Mouse (Mus musculus) intestine, embryonic 14.5 days (tissue): ENCODE data around the gene 1700019N19Rik. TPM values are rescaled to one million over a fixed set of nuclear protein-coding genes. Genes with fewer than 3 reads are reported as not detected.

ENCODE experiments used
- ATAC-seq: fragments of 200-750 bp; cut with Nextera tagmentation; replicated peaks from 2 replicates; pipeline ENCODE4 v1.8.0; 2017; ENCODE audit warnings: low read depth, moderate number of reproducible peaks, moderate TSS enrichment, moderate library complexity; ENCODE audit not compliant: low FRiP score, low TSS enrichment
- DNase-seq: peaks from one replicate; pipeline ENCODE4 v3.0.0-alpha.2; 2018; ENCODE audit warnings: low spot score
- H3K27ac ChIP-seq: fragments of 300-500 bp; sonication (generic); 2 replicates; pipeline ENCODE4 v1.5.1; 2014; ENCODE audit warnings: low read depth, mild to moderate bottlenecking, control low read depth
- H3K27me3 ChIP-seq: fragments of 300-500 bp; sonication (generic); replicated peaks from 2 replicates; pipeline ENCODE4 v1.6.1; 2014; ENCODE audit warnings: low read length, control low read depth; ENCODE audit not compliant: control insufficient read depth, insufficient read depth
- H3K36me3 ChIP-seq: fragments of 300-500 bp; sonication (generic); 2 replicates; pipeline ENCODE4 v1.6.1; 2014; ENCODE audit warnings: low read length, control low read depth; ENCODE audit not compliant: control insufficient read depth, insufficient read depth
- H3K4me1 ChIP-seq: fragments of 300-500 bp; sonication (generic); replicated peaks from 2 replicates; pipeline ENCODE4 v1.6.1; 2014; ENCODE audit warnings: low read length, control low read depth, mixed read lengths; ENCODE audit not compliant: control insufficient read depth, insufficient read depth
- H3K4me2 ChIP-seq: fragments of 300-500 bp; sonication (generic); 2 replicates; pipeline ENCODE4 v1.6.1; 2014; ENCODE audit warnings: low read length
- H3K4me3 ChIP-seq: fragments of 300-500 bp; sonication (generic); 2 replicates; pipeline ENCODE4 v1.5.1; 2014; ENCODE audit warnings: low read depth, low read length, control low read depth, mixed read lengths
- H3K9ac ChIP-seq: fragments of 300-500 bp; sonication (generic); 2 replicates; pipeline ENCODE4 v1.6.1; 2014; ENCODE audit warnings: mild to moderate bottlenecking, low read length
- H3K9me3 ChIP-seq: fragments of 300-500 bp; sonication (generic); 2 replicates; pipeline ENCODE4 v1.6.1; 2016; ENCODE audit warnings: low read length, control low read depth; ENCODE audit not compliant: control insufficient read depth
- WGBS: fragments of 180-500 bp; shearing (Covaris S2); extraction: QIAGEN DNeasy Blood & Tissue Kit; methylation state at CpG from one replicate; pipeline ENCODE4 v1.1.7; 2014; 5-methylcytosine and 5-hydroxymethylcytosine counted together
- polyA plus RNA-seq: library from polyadenylated mRNA; unstranded; fragments of >200 nt; fragmentation: Nextera tagmentation; extraction: Ambion mirVana; gene quantifications from 2 replicates; pipeline ENCODE4 v1.2.1, GENCODE M21; 2014

1700019N19Rik gene
- polyA plus RNA-seq, 1 experiment from 2014 or later: not detected

- no peak overlapping the region for H3K4me3 ChIP-seq
- no peak overlapping the region for H3K27ac ChIP-seq
- no peak overlapping the region for H3K4me2 ChIP-seq
- ATAC-seq: no peak
- H3K36me3 ChIP-seq: no peaks in the 10 kb centered on the region
- H3K9me3 ChIP-seq: no peaks in the 10 kb centered on the region
- no peak for DNase-seq
- WGBS: 64% methylated on average over 2 of the region's 2 CpGs
- no peak overlapping the region for H3K9ac ChIP-seq
- no peaks in the 10 kb centered on the region for H3K27me3 ChIP-seq
- H3K4me1 ChIP-seq: no peaks in the 10 kb centered on the region
These were observed 42.8 kb downstream of the 1700019N19Rik start for GRCm38 (mm10) chr19:58751504-58751903.

- no peak for ATAC-seq
- DNase-seq: no peak
- no peaks in the 10 kb centered on the region for H3K9me3 ChIP-seq
- H3K27ac ChIP-seq: no peak overlapping the region
- H3K36me3 ChIP-seq: no peaks in the 10 kb centered on the region
- no peak overlapping the region for H3K4me2 ChIP-seq
- no peak overlapping the region for H3K9ac ChIP-seq
- no peaks in the 10 kb centered on the region for H3K27me3 ChIP-seq
- 51% methylated on average over 2 of the region's 2 CpGs for WGBS
- H3K4me1 ChIP-seq: no peaks in the 10 kb centered on the region
- H3K4me3 ChIP-seq: no peak overlapping the region
These were observed 43.4 kb downstream of the 1700019N19Rik start for GRCm38 (mm10) chr19:58750822-58751221.

- H3K27me3 ChIP-seq: no peaks in the 10 kb centered on the region
- H3K27ac ChIP-seq: no peak overlapping the region
- no peak overlapping the region for H3K4me2 ChIP-seq
- H3K4me3 ChIP-seq: no peak overlapping the region
- no peak overlapping the region for H3K9ac ChIP-seq
- H3K4me1 ChIP-seq: 0 out of 2 replicates have a peak, but pooled peaks cover 3% of the 10 kb centered on the region
- ATAC-seq: no peak
- 88% methylated on average over 9 of the region's 9 CpGs for WGBS
- H3K9me3 ChIP-seq: no peaks in the 10 kb centered on the region
- no peak for DNase-seq
- no peaks in the 10 kb centered on the region for H3K36me3 ChIP-seq
These were observed 46.7 kb downstream of the 1700019N19Rik start for GRCm38 (mm10) chr19:58747498-58748000.

DNA sequence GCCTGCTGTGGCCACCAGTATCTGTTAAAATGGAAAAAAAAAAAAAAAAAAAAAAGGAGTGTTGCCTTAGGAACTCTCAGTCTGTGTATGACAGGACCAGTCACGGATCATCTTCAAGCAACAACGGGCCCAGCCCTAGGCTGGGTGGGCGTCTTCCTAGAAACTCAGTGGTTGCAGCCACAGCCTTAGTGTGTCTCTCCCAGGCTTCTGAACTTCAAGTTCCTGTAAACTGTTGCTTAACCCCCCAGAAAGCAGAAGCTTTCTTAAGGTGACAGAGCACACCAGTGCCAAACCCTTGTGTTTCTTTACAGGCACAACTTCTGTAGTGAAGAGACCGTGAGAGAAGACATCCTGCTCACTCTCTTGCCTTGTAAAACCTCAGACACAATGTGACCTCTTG is 50.5 kb downstream of the 1700019N19Rik start:
- no peak overlapping the region for H3K4me2 ChIP-seq
- 0 out of 2 replicates have a peak, but pooled peaks cover 3% of the 10 kb centered on the region for H3K4me1 ChIP-seq
- no peaks in the 10 kb centered on the region for H3K27me3 ChIP-seq
- ATAC-seq (no peak), DNase-seq (no peak)
- H3K9ac ChIP-seq: no peak overlapping the region
- H3K36me3 ChIP-seq: no peaks in the 10 kb centered on the region
- WGBS: 41% methylated on average over 4 of the region's 4 CpGs
- H3K9me3 ChIP-seq: no peaks in the 10 kb centered on the region
- H3K4me3 ChIP-seq: no peak overlapping the region
- no peak overlapping the region for H3K27ac ChIP-seq

DNA sequence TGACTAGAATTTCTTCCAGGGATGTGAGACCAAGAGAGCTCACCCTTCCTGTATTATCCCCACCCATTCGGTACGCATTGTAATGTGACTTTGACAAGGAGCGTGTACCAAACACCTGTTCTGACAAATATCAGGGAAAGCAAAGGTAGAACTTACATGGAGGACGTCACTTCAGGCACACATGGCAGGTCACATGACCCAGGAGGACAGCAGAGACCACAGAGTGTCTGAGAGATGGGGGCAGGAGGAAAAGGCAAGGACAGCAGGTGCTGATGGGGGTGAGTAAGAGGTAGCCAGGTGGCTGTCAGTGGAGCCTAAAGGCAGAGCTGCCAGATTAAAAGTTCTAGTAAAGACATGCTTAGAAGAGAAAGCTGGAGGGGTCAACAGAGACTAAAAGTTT is 51.5 kb downstream of the 1700019N19Rik start:
- no peak for ATAC-seq
- no peaks in the 10 kb centered on the region for H3K9me3 ChIP-seq
- DNase-seq: no peak
- H3K27ac ChIP-seq: no peak overlapping the region
- no peak overlapping the region for H3K4me2 ChIP-seq
- H3K36me3 ChIP-seq: no peaks in the 10 kb centered on the region
- 83% methylated on average over 4 of the region's 4 CpGs for WGBS
- H3K27me3 ChIP-seq: no peaks in the 10 kb centered on the region
- H3K9ac ChIP-seq: no peak overlapping the region
- H3K4me1 ChIP-seq: 0 out of 2 replicates have a peak, but pooled peaks cover 3% of the 10 kb centered on the region
- H3K4me3 ChIP-seq: no peak overlapping the region

GRCm38 (mm10) chr19:58741036-58741435 is 53.2 kb downstream of the 1700019N19Rik start:
- no peaks in the 10 kb centered on the region for H3K9me3 ChIP-seq
- H3K27me3 ChIP-seq: no peaks in the 10 kb centered on the region
- no peak for ATAC-seq
- H3K4me1 ChIP-seq: 0 out of 2 replicates have a peak, but pooled peaks cover 3% of the 10 kb centered on the region
- H3K36me3 ChIP-seq: no peaks in the 10 kb centered on the region
- no peak for DNase-seq
- H3K9ac ChIP-seq: no peak overlapping the region
- H3K4me2 ChIP-seq: no peak overlapping the region
- 80% methylated on average over 6 of the region's 6 CpGs for WGBS
- no peak overlapping the region for H3K27ac ChIP-seq
- H3K4me3 ChIP-seq: no peak overlapping the region

DNA sequence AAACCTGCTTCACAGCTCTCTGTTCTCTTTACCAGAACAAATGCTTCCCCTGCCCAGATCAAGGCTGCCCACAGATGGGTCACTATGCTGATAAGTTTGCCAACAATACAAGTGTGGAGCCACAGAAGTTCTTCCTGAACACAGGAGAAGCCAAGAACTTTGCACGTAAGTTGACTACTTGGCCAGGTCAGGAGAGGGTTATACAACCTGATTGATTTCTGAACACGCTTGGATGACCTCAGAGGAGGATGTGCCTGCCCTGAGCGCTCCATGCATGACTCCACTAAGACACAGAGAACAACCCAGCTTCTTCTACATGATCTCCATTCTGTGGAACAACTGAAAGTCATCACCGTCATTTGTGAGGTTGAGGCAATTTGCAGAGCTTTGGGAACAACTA is 56.1 kb downstream of the 1700019N19Rik start:
- Histone ChIP-seq H3K4me1 (no peaks in the 10 kb centered on the region), H3K4me3 (no peak overlapping the region), H3K27ac (no peak overlapping the region), H3K4me2 (no peak overlapping the region), H3K36me3 (no peaks in the 10 kb centered on the region), H3K9me3 (no peaks in the 10 kb centered on the region), H3K9ac (no peak overlapping the region), H3K27me3 (no peaks in the 10 kb centered on the region)
- 88% methylated on average over 4 of the region's 4 CpGs for WGBS
- ATAC-seq: no peak
- DNase-seq: no peak

Other genes starting within 250 kb of the 1700019N19Rik start
- gene Pnlip, start 142.0 kb downstream of the 1700019N19Rik start, polyA plus RNA-seq: 0.23 TPM in 1 of 2 replicates, not detected in the other
- 2.1 and 471 TPM in 2 replicates for gene Pnliprp1, start 65.6 kb downstream of the 1700019N19Rik start, polyA plus RNA-seq
- 2.8 and 4.4 TPM in 2 replicates for gene Pnliprp2, start 34.7 kb downstream of the 1700019N19Rik start, polyA plus RNA-seq
- gene Eno4, start 149.0 kb upstream of the 1700019N19Rik start, polyA plus RNA-seq: 0.23 TPM in 2 replicates
- gene Hspa12a, start 149.2 kb upstream of the 1700019N19Rik start, polyA plus RNA-seq: 4.8 and 5.6 TPM in 2 replicates